Mouse (Mus musculus) kidney, adult 18-20 months (tissue): ENCODE results near the gene Ncam2.

Experiments
- DNase-seq: peaks from one replicate; pipeline ENCODE4 v3.0.0; 2021

Ncam2 gene

DNA sequence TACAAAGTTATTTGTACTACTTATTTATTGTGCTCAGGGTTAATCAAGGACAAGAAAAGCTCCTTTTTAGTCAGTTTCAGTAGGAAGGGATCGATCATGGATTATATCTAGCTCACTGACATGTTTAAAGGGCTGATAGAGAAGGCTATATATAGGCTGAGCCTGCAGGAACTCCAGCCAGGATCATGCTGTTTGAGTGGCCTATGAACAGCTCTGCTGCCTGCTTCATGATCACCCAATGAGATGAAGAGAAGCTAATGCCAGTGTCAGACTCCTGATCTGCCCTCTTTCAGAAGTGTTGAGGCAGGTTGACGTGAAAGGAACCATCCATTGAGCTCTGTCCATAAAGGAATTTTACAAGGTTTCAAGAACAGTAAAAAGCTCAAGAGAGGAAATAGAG lies 103.3 kb downstream of the Ncam2 start:
- DNase-seq = no peak

DNA sequence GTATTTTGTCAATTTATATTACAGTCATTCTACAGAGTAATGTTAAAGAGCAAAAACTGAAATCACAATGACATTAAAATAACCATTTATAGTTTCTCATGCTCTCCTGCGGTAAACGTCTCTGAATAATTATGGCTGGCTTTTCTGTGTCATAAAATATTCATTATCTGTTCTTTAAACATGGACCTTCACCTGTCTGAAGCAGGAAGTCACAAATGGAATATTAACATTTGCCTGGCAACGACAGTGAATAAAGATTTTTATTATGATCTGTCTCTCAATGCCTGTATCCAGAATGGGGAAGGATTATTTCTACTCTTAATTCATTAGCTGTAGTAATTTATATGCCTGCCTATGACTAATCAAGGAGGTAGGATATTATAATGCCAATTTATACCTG lies 108.7 kb downstream of the Ncam2 start:
- no peak for DNase-seq

DNA sequence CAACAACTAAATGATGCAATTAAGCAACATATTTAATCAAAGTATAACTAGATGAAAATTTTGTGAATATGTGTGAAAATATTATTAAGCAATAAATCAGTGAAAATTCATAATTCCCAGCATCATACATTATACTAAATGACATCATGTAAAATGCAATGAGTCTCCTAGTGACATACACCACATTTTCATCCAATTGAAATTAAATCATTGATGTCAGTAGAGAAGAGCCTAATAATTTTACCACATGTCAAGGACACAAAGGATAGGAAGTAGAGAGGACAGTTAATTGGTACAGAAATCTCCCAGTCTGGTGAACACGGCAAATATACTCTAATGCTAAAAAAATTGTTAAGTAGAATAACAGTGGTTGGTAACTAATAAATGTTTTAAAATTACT lies 118.5 kb downstream of the Ncam2 start:
- DNase-seq = no peak

DNA sequence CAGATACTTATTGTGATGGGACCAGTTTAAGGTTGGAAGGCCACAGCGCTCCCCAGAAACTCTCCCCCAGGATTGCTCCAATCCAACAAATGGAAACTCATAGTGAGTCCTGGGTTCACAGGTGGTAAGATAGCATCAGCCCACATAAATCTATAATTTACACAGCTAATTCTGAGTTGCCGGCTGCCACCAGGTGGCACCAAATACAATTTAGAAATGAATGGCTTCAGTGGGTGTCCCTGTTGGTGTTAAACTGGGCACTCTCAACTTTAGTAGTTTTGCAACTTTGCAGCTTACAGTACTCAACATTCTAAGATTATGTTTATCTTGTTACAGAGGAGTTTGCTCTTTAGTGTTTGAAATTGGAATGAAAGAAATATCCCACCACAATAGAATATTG lies 130.0 kb downstream of the Ncam2 start:
- DNase-seq = peak; percentile 27

DNA sequence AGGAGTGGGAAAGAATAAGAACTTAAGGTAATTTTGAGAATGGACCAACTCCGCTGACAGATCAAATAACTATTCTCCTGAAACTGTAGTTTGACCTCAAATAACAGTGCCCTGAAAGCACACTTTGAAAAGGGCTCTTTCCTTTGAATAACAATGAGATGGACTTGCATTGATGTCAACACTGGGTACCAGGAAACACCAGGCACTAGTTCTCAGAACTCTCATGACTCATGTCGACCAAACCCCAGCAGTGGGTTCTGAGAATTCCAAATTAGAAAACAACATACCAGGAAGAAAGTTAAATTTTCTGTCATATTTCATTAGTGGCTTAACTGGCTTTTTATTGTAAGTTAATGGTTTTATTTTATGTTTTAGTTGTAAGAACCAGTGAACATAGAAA lies 165.4 kb downstream of the Ncam2 start:
- DNase-seq = no peak

DNA sequence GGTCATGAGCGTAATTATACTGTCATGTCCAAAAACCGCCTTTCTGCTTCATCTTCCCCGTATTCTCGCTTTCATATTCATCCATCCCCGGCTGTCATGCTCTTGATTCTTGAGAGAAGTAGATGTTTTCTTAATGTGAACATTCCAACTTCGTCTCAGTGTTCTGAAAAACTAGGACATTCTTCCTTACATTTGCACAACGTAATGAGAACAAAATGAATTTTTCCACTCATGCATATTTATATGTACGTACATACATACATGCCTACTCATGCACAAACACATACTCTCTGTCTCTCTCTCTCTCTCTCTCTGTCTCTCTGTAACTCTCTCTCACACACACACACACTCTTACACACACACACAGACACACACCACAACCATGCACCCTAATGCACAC lies 173.7 kb downstream of the Ncam2 start:
- no peak for DNase-seq

DNA sequence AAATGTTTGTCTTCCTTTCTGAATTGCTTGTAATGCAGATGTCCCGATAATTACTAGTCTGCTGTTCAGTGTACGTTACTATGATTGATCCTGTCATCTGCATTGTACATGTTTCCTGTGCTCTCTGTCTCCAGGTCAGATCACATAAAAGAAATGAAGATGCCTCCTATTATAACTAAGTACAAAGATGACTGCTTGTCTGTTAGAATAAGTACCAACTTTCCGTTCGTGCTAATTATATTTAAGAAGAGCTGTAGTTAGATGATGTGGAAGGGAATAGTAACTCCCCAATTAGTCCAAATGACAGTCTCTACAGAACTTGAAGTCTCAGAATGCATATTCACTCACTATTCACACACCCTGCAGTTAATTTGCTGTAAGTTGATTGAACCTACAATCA lies 179.9 kb downstream of the Ncam2 start:
- no peak for DNase-seq

DNA sequence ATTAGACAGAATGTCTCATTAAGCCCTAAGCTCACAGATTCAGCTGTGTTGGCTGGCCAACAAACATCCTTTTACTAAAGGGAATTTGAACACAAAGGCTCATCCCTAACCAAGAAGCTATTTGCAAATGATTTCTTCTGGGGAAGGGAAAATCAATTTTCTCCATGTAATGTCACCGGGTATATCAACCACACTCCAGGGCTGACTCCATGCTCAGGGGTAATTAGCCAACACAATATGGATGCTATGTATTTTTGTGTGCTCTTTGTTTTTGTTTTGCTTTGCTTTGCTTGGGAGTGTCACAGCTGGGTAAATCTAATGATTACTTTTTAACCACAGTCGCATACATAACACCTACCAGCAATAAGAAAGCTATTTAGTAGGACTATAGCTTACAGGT lies 188.1 kb downstream of the Ncam2 start:
- no peak for DNase-seq

DNA sequence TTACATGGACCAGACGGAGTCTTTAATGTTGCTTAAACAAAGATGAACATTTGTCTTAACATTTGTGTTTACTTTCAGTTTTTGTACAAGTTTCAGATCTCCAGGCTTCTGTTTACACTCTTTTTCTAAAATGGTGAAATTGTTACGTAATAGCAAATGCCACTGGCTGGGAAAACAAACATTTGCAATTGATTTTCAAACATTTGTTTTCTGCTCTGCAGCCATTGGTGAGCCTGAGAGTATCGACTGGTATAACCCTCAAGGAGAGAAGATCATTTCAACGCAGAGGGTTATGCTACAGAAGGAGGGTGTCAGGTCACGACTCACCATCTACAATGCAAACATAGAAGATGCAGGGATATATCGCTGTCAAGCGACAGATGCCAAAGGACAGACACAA lies 234.1 kb downstream of the Ncam2 start:
- no peak for DNase-seq

DNA sequence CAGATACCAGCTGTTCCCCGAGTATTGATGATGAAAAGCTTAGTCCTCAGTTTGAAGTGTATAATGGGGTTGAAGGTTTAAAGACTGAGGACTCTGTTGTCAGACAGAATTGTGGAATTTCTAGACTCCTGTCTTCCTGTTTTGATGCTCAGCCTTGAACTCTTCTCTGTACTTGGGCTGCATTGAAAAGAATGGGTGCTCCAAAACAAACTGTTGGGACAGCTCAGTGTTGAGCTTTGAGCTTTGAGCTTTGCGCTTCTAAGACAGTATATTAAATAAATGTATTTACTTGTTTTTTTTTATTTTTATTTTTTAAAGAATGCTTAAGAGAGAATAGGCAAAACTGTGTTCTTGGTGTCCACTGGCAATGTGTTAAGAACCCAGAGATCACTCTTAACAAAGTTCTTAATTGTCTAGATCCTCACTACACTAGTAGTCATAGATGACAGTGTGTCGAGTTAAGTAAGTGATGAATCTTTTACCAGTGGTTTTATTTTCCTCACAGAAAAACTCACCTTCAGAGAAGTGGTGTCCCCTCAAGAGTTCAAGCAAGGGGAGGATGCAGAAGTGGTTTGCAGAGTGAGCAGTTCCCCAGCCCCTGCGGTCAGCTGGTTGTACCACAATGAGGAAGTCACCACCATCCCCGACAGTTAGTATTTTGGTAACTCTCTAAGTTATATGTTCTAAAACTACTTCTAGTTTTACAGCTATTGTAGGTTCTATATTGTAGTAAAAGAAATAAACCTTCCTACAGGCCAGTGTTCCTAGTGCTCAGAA lies 236.8 kb downstream of the Ncam2 start:
- DNase-seq = no peak

DNA sequence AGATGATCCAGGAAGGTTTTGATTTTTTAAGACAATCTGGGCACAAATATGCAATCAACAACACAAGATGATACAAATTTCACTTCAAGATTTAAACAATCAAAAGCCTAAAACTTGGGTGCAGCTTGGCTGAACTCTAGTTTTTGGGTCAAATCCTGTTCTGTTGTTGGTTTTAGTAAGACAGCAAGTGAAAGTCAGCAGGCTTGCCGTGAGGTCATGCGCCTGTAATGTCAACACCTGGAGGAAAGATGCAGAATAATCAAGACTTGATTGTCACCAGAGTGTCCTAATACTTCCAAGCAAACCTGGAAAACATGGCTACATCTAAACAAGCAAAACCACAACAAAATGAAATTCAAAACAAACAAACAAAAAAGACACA lies 237.4 kb downstream of the Ncam2 start:
- DNase-seq = no peak

DNA sequence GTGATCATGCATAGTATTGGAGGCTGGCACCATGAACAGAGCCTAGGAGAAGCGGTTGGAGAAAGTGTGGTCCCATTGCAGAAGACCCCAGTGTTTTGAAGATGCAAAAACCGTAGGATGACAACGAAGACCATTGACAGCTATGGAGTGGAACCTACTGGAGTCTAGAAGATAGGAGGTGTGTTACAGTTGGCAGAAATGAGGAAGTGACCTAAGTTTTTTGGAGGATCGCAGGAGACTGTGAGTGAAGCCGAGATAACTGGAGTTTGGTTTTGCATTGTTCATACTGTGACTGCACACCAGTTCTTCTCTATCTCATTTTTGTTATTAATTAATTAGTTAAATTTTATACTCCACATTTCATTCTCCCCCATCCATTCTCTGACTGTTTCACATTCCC lies 250.4 kb downstream of the Ncam2 start:
- no peak for DNase-seq

DNA sequence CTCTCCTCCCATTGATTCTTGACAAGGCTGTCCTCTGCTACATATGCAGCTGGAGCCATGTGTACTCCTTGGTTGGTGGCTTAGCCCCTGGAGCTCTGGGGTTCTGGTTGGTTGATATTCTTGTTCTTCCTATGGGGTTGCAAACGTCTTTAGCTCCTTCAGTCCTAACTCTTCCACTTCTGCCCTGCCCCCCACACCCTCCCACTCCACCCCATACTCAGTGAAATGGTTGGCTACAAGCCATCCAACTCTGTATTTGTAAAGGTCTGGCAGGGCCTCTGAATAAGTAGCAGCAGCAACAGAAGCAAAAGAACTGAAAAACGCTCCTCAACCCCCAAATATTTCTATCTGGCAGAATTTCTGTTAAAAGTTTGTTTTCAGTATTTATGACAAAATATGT lies 252.5 kb downstream of the Ncam2 start:
- DNase-seq = no peak

DNA sequence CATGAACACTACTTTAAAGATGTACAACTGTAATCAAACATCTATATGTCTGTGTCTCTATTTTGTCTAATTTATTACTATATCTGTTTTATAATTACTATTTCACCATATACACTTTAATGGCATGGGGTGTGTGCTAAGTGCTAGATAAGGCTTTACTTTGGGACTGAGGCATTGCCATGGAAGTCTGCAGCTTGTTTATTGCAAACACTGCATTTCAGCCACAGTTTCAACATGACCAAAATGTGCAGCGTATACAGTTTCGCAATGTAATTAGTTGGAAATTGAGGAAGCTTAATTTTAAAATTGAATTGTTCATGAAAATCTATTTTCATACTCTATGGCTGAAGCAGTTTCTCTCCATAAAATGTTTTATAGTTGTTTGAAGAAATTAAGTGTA lies 254.0 kb downstream of the Ncam2 start:
- no peak for DNase-seq

DNA sequence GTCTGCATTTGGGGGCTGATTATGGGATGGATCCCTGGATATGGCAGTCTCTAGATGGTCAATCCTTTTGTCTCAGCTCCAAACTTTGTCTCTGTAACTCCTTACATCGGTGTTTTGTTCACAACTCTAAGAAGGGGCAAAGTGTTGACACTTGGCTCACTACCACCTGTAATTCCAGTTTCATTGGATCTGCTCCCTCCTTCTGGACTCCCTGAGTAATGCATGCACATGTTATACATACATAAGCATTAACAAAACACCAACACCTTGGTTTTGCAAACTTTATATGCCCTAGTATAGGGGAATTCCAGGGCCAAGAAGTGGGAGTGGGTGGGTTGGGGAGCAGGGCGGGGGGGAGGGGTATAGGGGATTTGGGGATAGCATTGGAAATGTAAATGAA lies 262.2 kb downstream of the Ncam2 start:
- peak; percentile 8 for DNase-seq

DNA sequence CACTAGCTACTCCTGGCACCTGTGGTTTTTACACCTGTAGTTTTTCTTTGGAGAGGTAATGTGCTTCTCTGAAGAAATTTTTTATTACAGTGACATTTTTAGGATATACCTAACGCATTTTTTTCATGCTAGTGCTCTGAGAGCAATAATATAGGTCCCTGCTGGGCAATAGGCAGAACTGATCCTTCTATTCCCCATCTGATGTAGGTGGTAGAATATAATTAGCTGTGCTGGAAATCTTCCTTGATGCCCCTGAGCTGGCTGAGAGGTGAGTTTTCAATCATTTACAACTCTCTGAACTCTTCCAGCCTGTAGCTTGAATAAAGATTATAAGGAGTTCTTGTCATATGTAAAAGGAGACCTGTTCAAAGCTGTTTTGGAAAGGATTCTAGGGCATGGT lies 272.4 kb downstream of the Ncam2 start:
- DNase-seq = no peak

DNA sequence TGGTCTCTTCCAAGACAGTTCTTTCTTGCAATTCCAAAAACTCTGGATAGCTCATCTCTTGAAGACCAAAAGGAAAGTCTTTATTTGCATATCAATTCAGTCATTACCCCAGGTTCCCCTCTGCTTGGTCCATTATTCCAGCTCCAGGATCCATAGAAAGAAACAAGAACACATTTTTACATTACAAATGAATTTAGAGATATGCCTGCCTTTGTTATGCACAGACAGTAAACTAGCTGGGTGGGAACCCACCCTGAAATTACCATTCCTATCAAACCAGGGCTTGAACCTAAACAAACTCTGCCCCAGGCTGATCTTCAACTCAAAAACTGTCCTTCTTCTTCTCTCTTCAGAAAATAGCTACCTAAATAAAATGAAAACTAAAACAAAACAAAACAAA lies 280.6 kb downstream of the Ncam2 start:
- DNase-seq = no peak

DNA sequence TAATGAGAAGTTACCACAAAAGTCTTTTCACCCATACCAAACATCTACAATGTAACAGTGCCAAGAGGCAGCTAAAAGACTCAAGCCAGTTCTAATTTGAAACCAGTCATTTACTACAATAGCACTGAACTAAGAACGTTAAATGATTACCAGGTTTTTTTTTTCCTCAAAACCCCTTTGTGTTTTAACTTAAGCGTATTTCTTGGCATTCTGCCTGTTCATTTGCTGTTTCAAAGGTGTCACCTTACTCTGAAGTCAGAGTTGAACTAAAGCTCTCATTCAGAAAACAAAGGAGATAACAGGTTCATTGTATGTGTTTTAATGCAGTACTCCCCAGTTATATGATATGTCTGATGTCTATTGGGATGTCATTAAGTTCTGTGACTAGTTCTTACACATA lies 295.6 kb downstream of the Ncam2 start:
- no peak for DNase-seq

DNA sequence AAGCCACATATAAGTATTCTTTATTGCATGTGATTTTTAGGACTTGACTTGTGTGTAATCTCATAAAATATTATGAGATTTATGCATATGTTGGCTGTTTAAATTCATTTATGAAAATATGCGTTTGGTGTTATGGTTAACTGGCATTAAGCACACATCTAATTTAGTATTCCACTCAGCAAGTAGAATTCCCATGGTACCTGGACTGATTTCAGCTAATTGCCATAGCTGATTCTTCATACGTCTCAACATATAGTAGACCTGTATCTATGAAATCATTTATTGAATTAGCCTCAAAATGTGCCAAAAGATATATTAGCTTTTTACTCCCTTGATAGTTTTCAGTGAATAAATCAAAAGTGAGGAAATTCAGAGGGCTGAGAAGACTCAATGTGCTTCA lies 302.1 kb downstream of the Ncam2 start:
- DNase-seq = no peak

DNA sequence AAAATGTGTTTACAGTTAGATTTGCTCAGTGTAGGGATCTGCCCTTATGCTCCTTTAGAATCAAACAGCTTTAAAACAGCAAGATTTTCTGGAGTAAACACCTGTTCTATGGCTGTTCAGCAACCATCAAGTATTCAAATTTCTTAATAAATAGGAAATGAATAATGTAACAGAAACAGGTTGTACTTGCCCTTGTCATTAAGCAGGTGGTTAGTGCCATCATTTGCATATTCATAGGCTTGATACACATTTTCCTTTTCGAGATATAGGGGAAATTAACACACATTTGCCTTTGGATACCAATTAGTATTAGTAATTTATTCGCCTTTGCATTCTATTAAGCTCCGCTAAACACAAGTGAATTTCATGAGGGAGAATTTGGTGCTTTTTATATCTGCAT lies 335.7 kb downstream of the Ncam2 start:
- DNase-seq = no peak

DNA sequence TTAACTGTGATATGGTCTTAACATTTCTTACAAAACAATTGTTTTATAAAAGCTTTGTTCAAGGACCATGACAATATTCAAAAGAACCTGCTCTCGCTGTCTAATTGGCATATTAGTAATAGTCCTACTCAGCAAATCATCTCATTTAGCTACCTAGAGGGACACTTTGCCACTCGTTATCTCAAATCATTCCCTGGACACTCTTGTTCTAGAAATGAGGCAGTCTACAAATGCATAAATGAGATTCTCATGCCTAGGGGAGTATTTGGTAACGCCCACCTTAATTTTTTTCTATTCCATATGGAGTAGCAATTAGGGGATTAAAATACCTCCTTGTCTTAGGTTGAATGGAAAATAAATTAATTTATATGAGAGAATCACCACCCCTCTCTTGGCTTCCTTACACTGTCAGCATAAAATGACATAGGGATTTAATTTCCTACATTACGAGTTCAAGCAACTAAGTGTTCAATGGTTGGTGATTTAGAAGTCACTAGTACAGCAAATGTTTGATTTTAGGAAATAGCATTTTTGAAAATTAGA lies 387.1 kb downstream of the Ncam2 start:
- DNase-seq = no peak

DNA sequence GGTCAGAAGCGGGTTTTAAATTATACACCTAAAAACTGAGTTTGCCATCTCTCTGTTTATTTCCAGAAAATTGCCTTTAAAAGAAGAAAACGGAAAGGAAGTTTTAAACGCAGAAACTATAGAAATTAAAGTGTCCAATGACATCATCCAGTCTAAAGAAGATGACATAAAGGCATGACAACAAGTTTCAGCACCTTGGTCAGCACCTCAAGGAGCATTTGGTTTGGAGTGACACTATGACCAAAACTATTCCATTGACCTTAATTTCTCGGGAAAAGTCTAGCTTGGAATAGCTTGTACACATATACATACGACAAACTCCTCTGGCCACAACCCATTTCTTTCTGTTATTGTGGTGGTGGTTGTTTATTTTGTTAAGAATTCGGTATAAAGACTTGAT lies 422.8 kb downstream of the Ncam2 start:
- DNase-seq = no peak

DNA sequence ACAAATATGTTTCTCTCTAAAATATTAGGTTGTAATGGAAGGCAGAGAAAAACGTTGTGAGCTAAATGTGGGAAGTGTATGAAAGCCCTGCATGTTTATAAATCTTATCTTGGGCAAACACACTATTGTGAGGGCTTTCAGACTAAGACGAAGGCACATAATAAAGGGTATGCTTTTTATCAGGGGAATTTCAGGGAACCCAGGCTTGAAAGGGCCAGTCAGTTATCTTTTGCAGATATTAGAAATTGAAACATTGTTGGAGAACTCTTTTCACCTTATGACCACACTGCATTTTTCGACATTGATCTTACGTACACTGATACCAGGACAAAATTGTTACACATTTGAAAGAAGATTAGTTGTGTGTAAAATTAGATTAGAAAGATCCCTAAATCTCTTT lies 423.3 kb downstream of the Ncam2 start:
- DNase-seq = no peak

DNA sequence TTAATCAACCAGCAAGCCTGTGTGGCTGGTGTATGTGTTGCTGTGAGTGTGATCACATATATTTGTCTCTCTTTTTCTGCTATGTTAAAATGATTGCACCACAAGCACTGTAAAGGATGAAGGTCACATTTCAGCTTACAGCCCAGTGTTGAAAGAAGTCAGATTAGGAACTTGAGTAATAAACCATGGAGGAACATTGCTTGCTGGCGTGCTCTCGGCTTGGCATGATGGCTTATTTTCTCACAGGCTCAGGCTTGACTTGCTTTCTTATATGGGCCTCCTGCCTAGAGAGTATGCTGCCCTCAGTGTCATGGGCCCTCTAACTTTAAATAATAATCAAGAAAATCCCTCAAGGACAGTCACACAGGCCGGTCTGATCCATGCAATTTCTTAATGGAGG lies 449.8 kb downstream of the Ncam2 start:
- DNase-seq = no peak

DNA sequence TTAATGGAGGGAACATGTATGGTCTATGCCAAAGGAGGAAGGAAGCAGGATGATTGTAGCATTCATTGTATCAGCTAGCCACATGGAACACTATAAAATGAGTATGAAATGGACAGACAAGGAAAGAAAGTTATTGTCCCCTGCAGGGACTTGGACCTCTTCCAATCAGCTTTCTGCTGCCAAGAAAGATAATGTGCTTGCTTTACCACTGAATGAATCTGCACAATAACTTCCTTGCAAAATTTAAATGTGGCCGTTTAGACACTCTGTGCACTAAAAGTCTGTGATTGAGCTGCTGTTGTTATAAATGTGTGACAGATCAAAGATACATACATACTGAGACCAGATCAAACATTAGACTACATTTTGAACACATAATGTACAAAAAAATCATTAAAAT lies 451.1 kb downstream of the Ncam2 start:
- DNase-seq = no peak
